Mouse (Mus musculus) cerebellum, adult 9-10 months (tissue): ENCODE measurements around the gene Anks1b.

Experiments
- DNase-seq: peaks from one replicate; pipeline ENCODE4 v3.0.0; 2022

Gene Anks1b

GRCm38 (mm10) chr10:90897894-90898293 is 1024.6 kb downstream of the Anks1b start:
- DNase-seq = no peak

GRCm38 (mm10) chr10:90904185-90904584 is 1030.9 kb downstream of the Anks1b start:
- DNase-seq = no peak

GRCm38 (mm10) chr10:90907381-90907780 is 1034.1 kb downstream of the Anks1b start:
- no peak for DNase-seq

- DNase-seq = no peak
These were observed 1050.2 kb downstream of the Anks1b start for GRCm38 (mm10) chr10:90923476-90923875.

GRCm38 (mm10) chr10:90933088-90933487 is 1059.8 kb downstream of the Anks1b start:
- no peak for DNase-seq

- no peak for DNase-seq
These were observed 1061.4 kb downstream of the Anks1b start for GRCm38 (mm10) chr10:90934678-90935077.

GRCm38 (mm10) chr10:90937721-90938460 is 1064.6 kb downstream of the Anks1b start:
- no peak for DNase-seq

- DNase-seq = no peak
These were observed 1067.5 kb downstream of the Anks1b start for GRCm38 (mm10) chr10:90940521-90941520.

- DNase-seq = peak; percentile 70
These were observed 1068.8 kb downstream of the Anks1b start for GRCm38 (mm10) chr10:90942001-90942700.

- no peak for DNase-seq
These were observed 1073.7 kb downstream of the Anks1b start for GRCm38 (mm10) chr10:90947043-90947442.

- DNase-seq = no peak
These were observed 1074.5 kb downstream of the Anks1b start for GRCm38 (mm10) chr10:90947608-90948373.

GRCm38 (mm10) chr10:90953103-90953709 is 1079.9 kb downstream of the Anks1b start:
- DNase-seq = no peak

GRCm38 (mm10) chr10:90953821-90954220 is 1080.5 kb downstream of the Anks1b start:
- no peak for DNase-seq

- peak; percentile 65 for DNase-seq
These were observed 1087.1 kb downstream of the Anks1b start for GRCm38 (mm10) chr10:90960374-90960773.

GRCm38 (mm10) chr10:90964511-90964910 is 1091.2 kb downstream of the Anks1b start:
- DNase-seq = no peak

- DNase-seq = no peak
These were observed 1092.5 kb downstream of the Anks1b start for GRCm38 (mm10) chr10:90965671-90966315.

GRCm38 (mm10) chr10:90966821-90967220 is 1093.5 kb downstream of the Anks1b start:
- DNase-seq = peak; percentile 81

GRCm38 (mm10) chr10:90968247-90968646 is 1094.9 kb downstream of the Anks1b start:
- DNase-seq = no peak

- DNase-seq = no peak
These were observed 1096.3 kb downstream of the Anks1b start for GRCm38 (mm10) chr10:90969355-90970174.

GRCm38 (mm10) chr10:90970560-90970959 is 1097.3 kb downstream of the Anks1b start:
- DNase-seq = no peak
